Mouse (Mus musculus) liver, postnatal 0 days (tissue): Measurements from ENCODE around the gene Plaur. TPM values are rescaled to one million over a fixed set of nuclear protein-coding genes. Genes with fewer than 3 reads are reported as not detected.

ENCODE experiments used
- ATAC-seq: fragments of 200-750 bp; cut with Nextera tagmentation; 2 replicates; pipeline ENCODE4 v1.8.0; 2017; ENCODE audit warnings: mild to moderate bottlenecking, moderate library complexity
- DNase-seq: peaks from one replicate; pipeline ENCODE4 v3.0.0-alpha.2; 2016
- H3K27ac ChIP-seq: fragments of 300-500 bp; sonication (generic); 2 replicates; pipeline ENCODE4 v1.5.1; 2014; ENCODE audit warnings: antibody characterized with exemption, moderate library complexity, mild to moderate bottlenecking, low read depth
- H3K27me3 ChIP-seq: fragments of 300-500 bp; sonication (generic); 2 replicates; pipeline ENCODE4 v1.6.1; 2014; ENCODE audit warnings: low read length, control low read depth, mixed read lengths; ENCODE audit not compliant: insufficient read depth
- H3K36me3 ChIP-seq: fragments of 300-500 bp; sonication (generic); replicated peaks from 2 replicates; pipeline ENCODE4 v1.6.1; 2014; ENCODE audit warnings: mild to moderate bottlenecking, control low read depth, low read length, moderate library complexity, mixed read lengths; ENCODE audit not compliant: insufficient read depth
- H3K4me1 ChIP-seq: fragments of 300-500 bp; sonication (generic); 2 replicates; pipeline ENCODE4 v1.6.1; 2014; ENCODE audit warnings: antibody characterized with exemption, mild to moderate bottlenecking, control low read depth; ENCODE audit not compliant: insufficient read depth
- H3K4me2 ChIP-seq: fragments of 300-500 bp; sonication (generic); 2 replicates; pipeline ENCODE4 v1.6.1; 2014; ENCODE audit warnings: low read depth, mild to moderate bottlenecking, low read length, moderate library complexity, mixed read lengths
- H3K4me3 ChIP-seq: fragments of 300-500 bp; sonication (generic); 2 replicates; pipeline ENCODE4 v1.5.1; 2014; ENCODE audit warnings: low read depth, low read length
- H3K9ac ChIP-seq: fragments of 300-500 bp; sonication (generic); replicated peaks from 2 replicates; pipeline ENCODE4 v1.6.1; 2014; ENCODE audit warnings: mild to moderate bottlenecking, moderate library complexity
- H3K9me3 ChIP-seq: fragments of 300-500 bp; sonication (generic); 2 replicates; pipeline ENCODE4 v1.6.1; 2016; ENCODE audit warnings: mild to moderate bottlenecking, control low read depth, low read length, mixed read lengths
- CTCF ChIP-seq: sonication (generic); IDR thresholded peaks from 2 replicates; pipeline ENCODE4 v1.5.1; 2016; ENCODE audit warnings: antibody characterized with exemption, low read depth
- EP300 ChIP-seq: IDR thresholded peaks from 2 replicates; pipeline ENCODE4 v1.6.1; 2016; ENCODE audit warnings: antibody characterized with exemption, low read depth, mild to moderate bottlenecking
- WGBS: fragments of 180-500 bp; shearing (Covaris S2); extraction: QIAGEN DNeasy Blood & Tissue Kit; methylation state at CpG from one replicate; pipeline ENCODE4 v1.1.7; 2014; ENCODE audit not compliant: insufficient replicate concordance; 5-methylcytosine and 5-hydroxymethylcytosine counted together
- polyA plus RNA-seq: library from polyadenylated mRNA; unstranded; fragments of >200 nt; fragmentation: Nextera tagmentation; extraction: Ambion mirVana; gene quantifications from 2 replicates; pipeline ENCODE4 v1.2.1, GENCODE M21; 2015

The Plaur gene
- polyA plus RNA-seq, 1 experiment from 2014 or later, result 10.8 TPM

GRCm38 (mm10) chr7:24461376-24462051 lies 770 bp upstream of the Plaur start:
- peak overlapping the region; percentile 81 for H3K27ac ChIP-seq
- H3K4me1 ChIP-seq, result peaks cover 7% of the 10 kb centered on the region
- no peak overlapping the region for H3K9ac ChIP-seq
- DNase-seq (no peak), ATAC-seq (no peak)
- TF ChIP-seq CTCF (no peak), EP300 (no peak)
- H3K4me2 ChIP-seq, result peak overlapping the region; percentile 62
- no peaks in the 10 kb centered on the region; the same call in none of the 2 replicates for H3K36me3 ChIP-seq
- H3K27me3 ChIP-seq, result no peaks in the 10 kb centered on the region
- 30% methylated on average over 14 of the region's 14 CpGs for WGBS
- H3K4me3 ChIP-seq, result 0 out of 2 replicates have a peak overlapping the region, but pooled peaks have one; percentile 50
- no peaks in the 10 kb centered on the region for H3K9me3 ChIP-seq

- ATAC-seq, result no peak
- TF ChIP-seq CTCF (no peak), EP300 (no peak)
- Histone ChIP-seq H3K9ac (no peak overlapping the region), H3K27ac (no peak overlapping the region), H3K4me1 (peaks cover 5% of the 10 kb centered on the region; the same call in 1 of the 2 replicates), H3K4me2 (0 out of 2 replicates have a peak overlapping the region, but pooled peaks have one; percentile 29), H3K4me3 (no peak overlapping the region), H3K36me3 (peaks cover 7% of the 10 kb centered on the region), H3K27me3 (no peaks in the 10 kb centered on the region), H3K9me3 (no peaks in the 10 kb centered on the region)
- 51% methylated on average over 6 of the region's 6 CpGs for WGBS
- DNase-seq, result no peak
Measured at GRCm38 (mm10) chr7:24466835-24467234, 4.6 kb downstream of the Plaur start.

DNA sequence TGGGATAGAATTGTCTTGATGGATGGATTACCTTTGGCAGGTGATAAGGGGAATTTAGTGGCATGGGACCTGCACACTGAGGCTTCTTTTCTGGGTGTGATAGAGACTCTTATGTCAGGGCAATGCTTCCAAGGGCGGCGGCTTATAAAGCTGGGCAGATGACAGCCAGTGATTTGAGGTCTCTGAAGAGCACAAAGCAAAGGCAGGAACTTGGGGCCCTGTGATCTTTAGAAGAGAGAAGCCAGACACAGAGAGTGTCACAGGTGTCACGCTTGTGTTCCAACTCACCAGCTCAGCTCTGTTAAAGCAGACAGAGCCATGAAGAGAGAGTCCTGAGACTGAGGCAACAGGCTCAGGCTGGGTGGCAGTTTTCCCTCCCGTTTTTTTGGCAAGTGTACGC lies 5.6 kb downstream of the Plaur start:
- Histone ChIP-seq H3K9me3 (no peaks in the 10 kb centered on the region), H3K27ac (no peak overlapping the region), H3K36me3 (peaks cover 7% of the 10 kb centered on the region), H3K4me3 (no peak overlapping the region), H3K4me1 (no peaks in the 10 kb centered on the region), H3K4me2 (no peak overlapping the region), H3K27me3 (no peaks in the 10 kb centered on the region), H3K9ac (no peak overlapping the region)
- DNase-seq (no peak), ATAC-seq (no peak)
- WGBS, result 82% methylated on average over 5 of the region's 5 CpGs
- TF ChIP-seq EP300 (no peak), CTCF (no peak)

GRCm38 (mm10) chr7:24469126-24469525 lies 6.8 kb downstream of the Plaur start:
- 85% methylated on average over 3 of the region's 3 CpGs for WGBS
- TF ChIP-seq EP300, result no peak; the same call in 1 of the 2 replicates
- peak; percentile 73 for TF ChIP-seq CTCF
- H3K4me1 ChIP-seq, result no peaks in the 10 kb centered on the region
- ATAC-seq, result no peak
- peak; percentile 36 for DNase-seq
- no peak overlapping the region for H3K4me3 ChIP-seq
- no peak overlapping the region for H3K9ac ChIP-seq
- H3K9me3 ChIP-seq, result no peaks in the 10 kb centered on the region
- H3K4me2 ChIP-seq, result no peak overlapping the region
- peaks cover 7% of the 10 kb centered on the region for H3K36me3 ChIP-seq
- H3K27ac ChIP-seq, result no peak overlapping the region
- no peaks in the 10 kb centered on the region for H3K27me3 ChIP-seq

- H3K4me2 ChIP-seq, result no peak overlapping the region
- peaks cover 9% of the 10 kb centered on the region for H3K36me3 ChIP-seq
- TF ChIP-seq CTCF, result no peak
- TF ChIP-seq EP300, result no peak
- 84% methylated on average over 7 of the region's 7 CpGs for WGBS
- no peaks in the 10 kb centered on the region for H3K27me3 ChIP-seq
- no peak for ATAC-seq
- H3K9ac ChIP-seq, result no peak overlapping the region
- no peaks in the 10 kb centered on the region for H3K9me3 ChIP-seq
- no peak for DNase-seq
- H3K27ac ChIP-seq, result no peak overlapping the region
- H3K4me3 ChIP-seq, result no peak overlapping the region
- H3K4me1 ChIP-seq, result no peaks in the 10 kb centered on the region
Measured at GRCm38 (mm10) chr7:24470356-24470755, 8.1 kb downstream of the Plaur start.

DNA sequence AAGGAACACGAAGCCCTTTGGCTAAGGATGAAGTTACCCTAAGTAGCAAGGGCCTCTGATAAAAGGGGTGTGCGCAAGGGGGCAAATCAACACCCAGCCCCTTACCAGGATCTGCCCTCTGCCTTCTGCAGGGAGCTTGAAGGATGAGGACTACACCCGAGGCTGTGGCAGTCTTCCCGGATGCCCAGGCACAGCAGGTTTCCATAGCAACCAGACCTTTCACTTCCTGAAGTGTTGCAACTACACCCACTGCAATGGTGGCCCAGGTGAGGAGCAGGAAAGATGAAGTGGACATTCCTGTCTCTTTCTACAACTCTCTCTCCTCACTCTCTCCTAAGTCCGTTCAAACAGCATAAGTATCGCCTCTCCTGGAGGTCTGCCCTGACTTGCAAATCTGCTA lies 10.2 kb downstream of the Plaur start:
- WGBS, result 78% methylated on average over 6 of the region's 6 CpGs
- no peaks in the 10 kb centered on the region for H3K27me3 ChIP-seq
- no peak overlapping the region for H3K4me3 ChIP-seq
- no peaks in the 10 kb centered on the region for H3K4me1 ChIP-seq
- no peak overlapping the region for H3K27ac ChIP-seq
- DNase-seq (no peak), ATAC-seq (no peak)
- H3K4me2 ChIP-seq, result no peak overlapping the region
- no peaks in the 10 kb centered on the region for H3K9me3 ChIP-seq
- no peak for TF ChIP-seq EP300
- no peak for TF ChIP-seq CTCF
- H3K9ac ChIP-seq, result no peak overlapping the region
- H3K36me3 ChIP-seq, result peaks cover 9% of the 10 kb centered on the region
